Mouse (Mus musculus): Measurements from ENCODE around the gene Afap1l2.

Afap1l2 gene

GRCm38 (mm10) chr19:56935777-56936176, 72.3 kb downstream of the Afap1l2 start:
- peak; percentile 63 to 76 for DNase-seq

GRCm38 (mm10) chr19:56935111-56935510, 72.9 kb downstream of the Afap1l2 start:
- DNase-seq = no peak

GRCm38 (mm10) chr19:56933800-56934199, 74.2 kb downstream of the Afap1l2 start:
- no peak for DNase-seq

GRCm38 (mm10) chr19:56930029-56930428, 78.0 kb downstream of the Afap1l2 start:
- DNase-seq = peak; percentile 56 to 58

- DNase-seq = no peak
Measured at GRCm38 (mm10) chr19:56929392-56929791, 78.6 kb downstream of the Afap1l2 start.

GRCm38 (mm10) chr19:56921744-56922143, 86.3 kb downstream of the Afap1l2 start:
- no peak for DNase-seq

- DNase-seq = no peak
Measured at GRCm38 (mm10) chr19:56920232-56920631, 87.8 kb downstream of the Afap1l2 start.

- peak; percentile 96 to 98 for DNase-seq
Measured at GRCm38 (mm10) chr19:56919628-56920027, 88.4 kb downstream of the Afap1l2 start.

- no peak for DNase-seq
Measured at GRCm38 (mm10) chr19:56915084-56915483, 92.9 kb downstream of the Afap1l2 start.

- no peak for DNase-seq
Measured at GRCm38 (mm10) chr19:56914658-56915057, 93.4 kb downstream of the Afap1l2 start.

GRCm38 (mm10) chr19:56913761-56914160, 94.3 kb downstream of the Afap1l2 start:
- no peak for DNase-seq

- no peak for DNase-seq
Measured at GRCm38 (mm10) chr19:56910561-56910960, 97.5 kb downstream of the Afap1l2 start.

GRCm38 (mm10) chr19:56908472-56909270, 99.4 kb downstream of the Afap1l2 start:
- DNase-seq = peak; percentile 61 to 64

GRCm38 (mm10) chr19:56907850-56908249, 100.2 kb downstream of the Afap1l2 start:
- no peak for DNase-seq

- no peak for DNase-seq
Measured at GRCm38 (mm10) chr19:56905395-56905794, 102.6 kb downstream of the Afap1l2 start.

GRCm38 (mm10) chr19:56904095-56904494, 103.9 kb downstream of the Afap1l2 start:
- no peak for DNase-seq

GRCm38 (mm10) chr19:56897654-56898053, 110.4 kb downstream of the Afap1l2 start:
- no peak for DNase-seq

- DNase-seq = peak; percentile 86 to 88
Measured at GRCm38 (mm10) chr19:56893326-56893725, 114.7 kb downstream of the Afap1l2 start.

- DNase-seq = peak; percentile 65 to 71
Measured at GRCm38 (mm10) chr19:56892586-56892985, 115.4 kb downstream of the Afap1l2 start.

- DNase-seq = no peak
Measured at GRCm38 (mm10) chr19:56891438-56891837, 116.6 kb downstream of the Afap1l2 start.

- no peak for DNase-seq
Measured at GRCm38 (mm10) chr19:56888654-56889053, 119.4 kb downstream of the Afap1l2 start.

- no peak for DNase-seq
Measured at GRCm38 (mm10) chr19:56887879-56888278, 120.1 kb downstream of the Afap1l2 start.

GRCm38 (mm10) chr19:56877364-56877763, 130.7 kb downstream of the Afap1l2 start:
- DNase-seq = no peak

GRCm38 (mm10) chr19:56874601-56875315, 133.3 kb downstream of the Afap1l2 start:
- DNase-seq = no peak
